Mouse (Mus musculus): ENCODE measurements around the gene Slc25a53.

DNA sequence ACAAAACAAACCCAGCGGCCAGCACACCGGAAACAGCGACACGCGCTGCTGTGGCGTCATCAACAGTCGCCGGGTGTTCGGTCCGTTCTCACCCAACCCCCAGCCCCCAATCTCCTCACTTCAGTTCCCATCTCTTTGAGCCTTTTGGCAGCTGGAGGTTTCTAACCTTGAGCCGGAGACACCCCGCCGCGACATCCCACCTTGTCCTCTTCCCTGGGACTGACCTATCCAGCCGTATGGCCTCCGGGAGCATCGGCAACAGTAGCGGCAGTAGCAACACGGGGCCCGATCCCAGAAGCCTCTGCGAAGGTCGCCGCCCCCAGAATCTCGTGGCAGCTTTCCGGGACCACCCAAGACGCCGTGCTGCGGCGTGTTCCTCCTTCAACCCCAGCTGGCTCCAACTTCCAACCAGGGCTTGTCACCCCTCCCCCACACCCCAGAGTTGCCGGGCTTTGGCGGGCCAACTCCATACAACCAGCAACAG, at the start of gene Slc25a53:
- no peak for TF ChIP-seq GATA1 (IDR thresholded peaks at IDR 0.05; ENCODE audit: borderline replicate concordance, low read length)
- TF ChIP-seq FLI1 (IDR thresholded peaks at IDR 0.05; ENCODE audit: low read length) = no peak

All from megakaryocyte, embryonic 14.5 days (primary cell).